In the genomic region with DNA sequence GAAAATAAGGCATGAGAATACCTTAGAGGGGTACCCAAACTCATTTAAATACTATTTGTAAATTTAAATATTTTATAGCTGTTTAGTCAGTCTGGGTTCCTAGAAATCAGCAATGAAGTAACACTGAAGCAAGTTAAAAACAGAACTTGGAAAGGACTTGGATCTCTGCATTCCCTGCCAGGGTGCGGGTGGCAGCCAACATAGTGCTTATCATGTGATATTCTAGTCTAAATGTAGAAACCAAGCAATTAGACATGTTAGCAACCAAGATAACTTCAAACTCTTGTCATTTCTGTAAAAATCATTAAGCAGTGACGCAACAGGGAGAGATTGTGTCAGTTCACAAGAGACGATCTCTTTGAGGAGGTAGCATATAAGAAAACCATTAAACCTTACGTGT, we compare ENCODE assay signal across 17 mouse cellular contexts. TPM values are rescaled to one million over a fixed set of nuclear protein-coding genes. Genes with fewer than 3 reads are reported as not detected.
DNase-seq lines count a peak whose midpoint lies in the region; ATAC-seq and TF ChIP-seq lines count a peak whose summit lies in the region.
"Had no signal": no experiment of that assay in that cellular context is flagged by ENCODE, and none has a peak within 500 bp of the region (broad histone marks: within the 10 kb centered on the region; RNA-seq: fewer than 3 reads in every experiment).

No protein-coding gene starts in this region.

- no peak overlapping the region for H3K4me3 ChIP-seq in forebrain, embryonic 16.5 days (replicated peaks; ENCODE audit: low read length)
- H3K4me3 ChIP-seq in forebrain, embryonic 12.5 days (replicated peaks) = no peak overlapping the region
- H3K4me3 ChIP-seq in heart, postnatal 0 days (ENCODE audit: low read depth, low read length) = no peak overlapping the region
- no peak overlapping the region for H3K4me3 ChIP-seq in hindbrain, postnatal 0 days (ENCODE audit: low read length)
- H3K4me3 ChIP-seq in midbrain, embryonic 13.5 days (replicated peaks) = no peak overlapping the region
- H3K4me3 ChIP-seq: limb, embryonic 13.5 days; neural tube, embryonic 13.5 days had no signal

- TF ChIP-seq CTCF in heart, postnatal 0 days (IDR thresholded peaks at IDR 0.05; ENCODE audit: low read depth) = no peak
- TF ChIP-seq CTCF in hindbrain, postnatal 0 days (IDR thresholded peaks at IDR 0.05; ENCODE audit: low read depth) = no peak

- H3K36me3 ChIP-seq in forebrain, embryonic 16.5 days (ENCODE audit: control insufficient read depth, insufficient read depth) = no peaks in the 10 kb centered on the region
- no peaks in the 10 kb centered on the region for H3K36me3 ChIP-seq in forebrain, embryonic 12.5 days (replicated peaks)
- H3K36me3 ChIP-seq in heart, postnatal 0 days (replicated peaks; ENCODE audit: control insufficient read depth, insufficient read depth, low read length) = no peaks in the 10 kb centered on the region
- H3K36me3 ChIP-seq in hindbrain, postnatal 0 days (ENCODE audit: insufficient read depth, low read length) = no peaks in the 10 kb centered on the region
- no peaks in the 10 kb centered on the region for H3K36me3 ChIP-seq in midbrain, embryonic 13.5 days
- H3K36me3 ChIP-seq: limb, embryonic 13.5 days; neural tube, embryonic 13.5 days had no signal

- H3K4me1 ChIP-seq in forebrain, embryonic 16.5 days (replicated peaks; ENCODE audit: control insufficient read depth, insufficient read depth, low read length) = 0 out of 2 replicates have a peak, but pooled peaks cover 5% of the 10 kb centered on the region
- no peaks in the 10 kb centered on the region; the same call in 1 of the 2 replicates for H3K4me1 ChIP-seq in forebrain, embryonic 12.5 days
- peaks cover 45% of the 10 kb centered on the region for H3K4me1 ChIP-seq in heart, postnatal 0 days (ENCODE audit: control insufficient read depth, insufficient read depth)
- no peaks in the 10 kb centered on the region for H3K4me1 ChIP-seq in hindbrain, postnatal 0 days (ENCODE audit: insufficient read depth, low read length)
- H3K4me1 ChIP-seq in midbrain, embryonic 13.5 days (replicated peaks) = peaks cover 25% of the 10 kb centered on the region
- H3K4me1 ChIP-seq: limb, embryonic 13.5 days had no signal

- DNase-seq in brain, adult 2 months (ENCODE audit: low read depth, low spot score) = peak; percentile 75
- peak; percentile 30 for DNase-seq in heart, postnatal 0 days (ENCODE audit: low spot score)
- DNase-seq in right cerebral cortex, adult 2 months (ENCODE audit: low spot score in 2 of 2) = peak; percentile 47 to 69
- no peak for DNase-seq in spleen, adult 18-20 months
- no peak for DNase-seq in hindbrain, postnatal 0 days (ENCODE audit: low spot score)
- DNase-seq: adrenal gland, postnatal 14 days; cerebellum, adult 2 months; gastrocnemius, postnatal 25 days; lung, adult 18-20 months had no signal

- WGBS in forebrain, embryonic 16.5 days = 77% methylated on average over 4 of the region's 4 CpGs
- 91% methylated on average over 4 of the region's 4 CpGs for WGBS in forebrain, embryonic 12.5 days
- WGBS in heart, postnatal 0 days = 28% methylated on average over 4 of the region's 4 CpGs
- 91% methylated on average over 4 of the region's 4 CpGs for WGBS in hindbrain, postnatal 0 days
- 96% methylated on average over 4 of the region's 4 CpGs for WGBS in midbrain, embryonic 13.5 days

- ATAC-seq in forebrain, embryonic 16.5 days = peak; percentile 78
- no peak for ATAC-seq in forebrain, embryonic 12.5 days (ENCODE audit: low FRiP score)
- no peak for ATAC-seq in heart, postnatal 0 days (ENCODE audit: insufficient read depth, low read depth)
- ATAC-seq in hindbrain, postnatal 0 days = no peak
- no peak for ATAC-seq in midbrain, embryonic 13.5 days
- ATAC-seq: midbrain, embryonic 16.5 days had no signal

- H3K4me2 ChIP-seq in forebrain, embryonic 16.5 days (ENCODE audit: low read length) = no peak overlapping the region
- no peak overlapping the region for H3K4me2 ChIP-seq in forebrain, embryonic 12.5 days
- H3K4me2 ChIP-seq in heart, postnatal 0 days (ENCODE audit: low read depth, low read length) = peak overlapping the region; percentile 38; the same call in 1 of the 2 replicates
- H3K4me2 ChIP-seq in hindbrain, postnatal 0 days (ENCODE audit: low read depth, low read length) = no peak overlapping the region
- H3K4me2 ChIP-seq in midbrain, embryonic 13.5 days (replicated peaks) = no peak overlapping the region
- H3K4me2 ChIP-seq: hindbrain, embryonic 14.5 days; limb, embryonic 13.5 days; neural tube, embryonic 13.5 days had no signal

- no peaks in the 10 kb centered on the region for H3K27me3 ChIP-seq in forebrain, embryonic 16.5 days (replicated peaks; ENCODE audit: control insufficient read depth, insufficient read depth, low read length)
- no peaks in the 10 kb centered on the region for H3K27me3 ChIP-seq in forebrain, embryonic 12.5 days
- no peaks in the 10 kb centered on the region for H3K27me3 ChIP-seq in heart, postnatal 0 days (ENCODE audit: control insufficient read depth, insufficient read depth, low read length)
- no peaks in the 10 kb centered on the region for H3K27me3 ChIP-seq in hindbrain, postnatal 0 days (ENCODE audit: insufficient read depth, low read length)
- no peaks in the 10 kb centered on the region for H3K27me3 ChIP-seq in midbrain, embryonic 13.5 days
- H3K27me3 ChIP-seq: limb, embryonic 13.5 days; neural tube, embryonic 13.5 days had no signal

- no peaks in the 10 kb centered on the region for H3K9me3 ChIP-seq in forebrain, embryonic 16.5 days (ENCODE audit: control insufficient read depth, low read length)
- no peaks in the 10 kb centered on the region for H3K9me3 ChIP-seq in forebrain, embryonic 12.5 days
- H3K9me3 ChIP-seq in heart, postnatal 0 days (replicated peaks; ENCODE audit: control insufficient read depth, low read length) = no peaks in the 10 kb centered on the region
- H3K9me3 ChIP-seq in hindbrain, postnatal 0 days (ENCODE audit: low read length) = no peaks in the 10 kb centered on the region
- H3K9me3 ChIP-seq in midbrain, embryonic 13.5 days = no peaks in the 10 kb centered on the region
- H3K9me3 ChIP-seq: limb, embryonic 13.5 days; neural tube, embryonic 13.5 days had no signal

- no peak overlapping the region for H3K27ac ChIP-seq in forebrain, embryonic 16.5 days (ENCODE audit: low read length)
- no peak overlapping the region for H3K27ac ChIP-seq in forebrain, embryonic 12.5 days
- H3K27ac ChIP-seq in heart, postnatal 0 days (ENCODE audit: low read depth) = peak overlapping the region; percentile 38; the same call in 1 of the 2 replicates
- no peak overlapping the region for H3K27ac ChIP-seq in hindbrain, postnatal 0 days
- no peak overlapping the region for H3K27ac ChIP-seq in midbrain, embryonic 13.5 days
- H3K27ac ChIP-seq: hindbrain, embryonic 14.5 days; limb, embryonic 13.5 days; macrophage; neural tube, embryonic 13.5 days had no signal

- TF ChIP-seq EP300 in heart, postnatal 0 days (IDR thresholded peaks at IDR 0.05; ENCODE audit: low read depth) = no peak

- H3K9ac ChIP-seq in forebrain, embryonic 16.5 days (replicated peaks; ENCODE audit: low read depth, low read length) = no peak overlapping the region
- no peak overlapping the region for H3K9ac ChIP-seq in forebrain, embryonic 12.5 days
- H3K9ac ChIP-seq in heart, postnatal 0 days (replicated peaks; ENCODE audit: low read depth, low read length) = no peak overlapping the region
- H3K9ac ChIP-seq in hindbrain, postnatal 0 days (replicated peaks; ENCODE audit: low read length) = no peak overlapping the region
- no peak overlapping the region for H3K9ac ChIP-seq in midbrain, embryonic 13.5 days (replicated peaks)
- H3K9ac ChIP-seq: hindbrain, embryonic 14.5 days; limb, embryonic 13.5 days; neural tube, embryonic 13.5 days had no signal

RNA-seq across cellular contexts. Expression of a gene that starts 32.9 kb away (rescaled TPM):
- polyA plus RNA-seq in forebrain, embryonic 16.5 days (2015; fragmentation: Nextera tagmentation; extraction: Ambion mirVana) = 3.4 and 4.1 TPM in 2 replicates
- polyA plus RNA-seq in forebrain, embryonic 12.5 days (2016; fragmentation: Nextera tagmentation; extraction: Ambion mirVana) = 5.9 and 6.2 TPM in 2 replicates
- 5.6 and 12.8 TPM in 2 replicates for total RNA-seq in heart, postnatal 0 days (2014; rRNA removed; ENCODE audit: low replicate concordance)
- 1.8 and 2.0 TPM in 2 replicates for polyA plus RNA-seq in heart, postnatal 0 days (2015; fragmentation: Nextera tagmentation; extraction: Ambion mirVana)
- total RNA-seq in hindbrain, postnatal 0 days (2014; rRNA removed) = 6.5 and 7.9 TPM in 2 replicates
- 2.9 and 3.2 TPM in 2 replicates for polyA plus RNA-seq in hindbrain, postnatal 0 days (2015; fragmentation: Nextera tagmentation; extraction: Ambion mirVana)
- polyA plus RNA-seq in midbrain, embryonic 13.5 days (2015; fragmentation: Nextera tagmentation; extraction: Ambion mirVana) = 8.7 and 9.4 TPM in 2 replicates

Comparison
In these comparisons a context has a peak if more than half of its experiments do, and no peak if none do; other contexts are left out.
1. DNase-seq: peak in brain, adult 2 months (single experiment), heart, postnatal 0 days (single experiment) and right cerebral cortex, adult 2 months (2 of 2); none in spleen, adult 18-20 months (0 of 2) and hindbrain, postnatal 0 days (single experiment).